Mouse (Mus musculus) E14TG2a.4 (cell line): Measurements from ENCODE around the gene T.

Experiments used
- CTCF ChIP-seq: conservative IDR thresholded peaks from 2 replicates; pipeline ENCODE4 v1.5.1; 2014; ENCODE audit warnings: low read length
- NANOG ChIP-seq: IDR thresholded peaks from 2 replicates; pipeline ENCODE4 v1.6.1; 2014; ENCODE audit warnings: borderline replicate concordance, low read length, mixed read lengths
- POU5F1 ChIP-seq: IDR thresholded peaks from 2 replicates; pipeline ENCODE4 v1.6.1; 2014; ENCODE audit warnings: low read length, borderline replicate concordance

DNA sequence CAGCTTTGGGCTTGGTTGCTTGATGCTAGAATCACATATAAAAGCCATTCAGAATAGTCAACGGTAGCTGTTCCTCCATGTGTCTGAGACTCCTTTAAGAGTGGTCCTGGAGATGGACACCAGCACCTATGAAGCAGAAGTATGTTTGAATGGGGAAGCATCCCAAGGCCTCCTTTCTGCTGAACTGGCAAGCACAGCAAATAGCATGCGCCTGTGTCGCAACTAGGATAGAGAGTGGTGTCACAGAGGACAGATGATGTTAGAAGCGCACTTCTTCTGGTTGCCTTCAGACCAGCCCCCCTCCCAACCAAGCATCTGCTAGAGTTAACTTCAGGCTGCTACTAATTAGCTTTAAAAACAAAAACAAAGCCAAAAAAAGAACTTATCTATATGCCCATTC lies 43.7 kb upstream of the T start:
- TF ChIP-seq CTCF (no peak), NANOG (no peak), POU5F1 (no peak)
